Mouse (Mus musculus) kidney, postnatal 4 days (tissue): ENCODE measurements around the gene Tekt5.

ENCODE experiments used
- DNase-seq, 2 experiments: peaks; one replicate each; pipeline ENCODE4 v3.0.0; 2021; ENCODE audit warnings: mixed read lengths in 2 of 2

The Tekt5 gene

GRCm38 (mm10) chr16:10394699-10395540 lies at the start of gene Tekt5:
TSS of gene Tekt5 (minus strand) at chr16:10395490.
- DNase-seq = peak; percentile 84 to 91

GRCm38 (mm10) chr16:10443723-10444122 lies 48.4 kb upstream of the Tekt5 start:
- no peak for DNase-seq

- DNase-seq = no peak
Observed at GRCm38 (mm10) chr16:10441761-10442160, 46.5 kb upstream of the Tekt5 start.

GRCm38 (mm10) chr16:10441328-10441727 lies 46.0 kb upstream of the Tekt5 start:
- DNase-seq = no peak

- DNase-seq = no peak
Observed at GRCm38 (mm10) chr16:10438055-10438454, 42.8 kb upstream of the Tekt5 start.

GRCm38 (mm10) chr16:10436166-10436565 lies 40.9 kb upstream of the Tekt5 start:
- peak; percentile 22 to 55 for DNase-seq

- no peak for DNase-seq
Observed at GRCm38 (mm10) chr16:10433344-10433743, 38.1 kb upstream of the Tekt5 start.

GRCm38 (mm10) chr16:10432387-10432786 lies 37.1 kb upstream of the Tekt5 start:
- DNase-seq = no peak

GRCm38 (mm10) chr16:10431911-10432310 lies 36.6 kb upstream of the Tekt5 start:
- no peak for DNase-seq

- no peak for DNase-seq
Observed at GRCm38 (mm10) chr16:10420447-10421054, 25.3 kb upstream of the Tekt5 start.

GRCm38 (mm10) chr16:10417723-10418259 lies 22.5 kb upstream of the Tekt5 start:
- DNase-seq = no peak

- DNase-seq = no peak
Observed at GRCm38 (mm10) chr16:10416866-10417265, 21.6 kb upstream of the Tekt5 start.

GRCm38 (mm10) chr16:10415976-10416375 lies 20.7 kb upstream of the Tekt5 start:
- DNase-seq = peak; percentile 66 to 69

- DNase-seq = peak; percentile 95 to 97
Observed at GRCm38 (mm10) chr16:10411764-10412746, 16.8 kb upstream of the Tekt5 start, which contains the start of gene Nubp1. TSS of gene Nubp1 (plus strand) at chr16:10411948.

GRCm38 (mm10) chr16:10399160-10399559 lies 3.9 kb upstream of the Tekt5 start:
- DNase-seq = peak; percentile 90 to 91

GRCm38 (mm10) chr16:10398755-10399154 lies 3.5 kb upstream of the Tekt5 start:
- peak in 1 of 2 experiments; percentile 10 for DNase-seq

GRCm38 (mm10) chr16:10392587-10392986 lies 2.7 kb downstream of the Tekt5 start:
- DNase-seq = no peak

GRCm38 (mm10) chr16:10388634-10389365 lies 6.5 kb downstream of the Tekt5 start:
- DNase-seq = no peak

- DNase-seq = no peak
Observed at GRCm38 (mm10) chr16:10385261-10385660, 10.0 kb downstream of the Tekt5 start.

GRCm38 (mm10) chr16:10384544-10384943 lies 10.7 kb downstream of the Tekt5 start:
- no peak for DNase-seq

GRCm38 (mm10) chr16:10384060-10384497 lies 11.2 kb downstream of the Tekt5 start:
- peak in 1 of 2 experiments; percentile 60 for DNase-seq

- DNase-seq = no peak
Observed at GRCm38 (mm10) chr16:10379531-10379930, 15.8 kb downstream of the Tekt5 start.
